Mouse (Mus musculus): ENCODE measurements around the gene Ecm1.
A peak's percentile ranks its signal among the peaks of the same experiment; 100 is the strongest.

The Ecm1 gene

DNA sequence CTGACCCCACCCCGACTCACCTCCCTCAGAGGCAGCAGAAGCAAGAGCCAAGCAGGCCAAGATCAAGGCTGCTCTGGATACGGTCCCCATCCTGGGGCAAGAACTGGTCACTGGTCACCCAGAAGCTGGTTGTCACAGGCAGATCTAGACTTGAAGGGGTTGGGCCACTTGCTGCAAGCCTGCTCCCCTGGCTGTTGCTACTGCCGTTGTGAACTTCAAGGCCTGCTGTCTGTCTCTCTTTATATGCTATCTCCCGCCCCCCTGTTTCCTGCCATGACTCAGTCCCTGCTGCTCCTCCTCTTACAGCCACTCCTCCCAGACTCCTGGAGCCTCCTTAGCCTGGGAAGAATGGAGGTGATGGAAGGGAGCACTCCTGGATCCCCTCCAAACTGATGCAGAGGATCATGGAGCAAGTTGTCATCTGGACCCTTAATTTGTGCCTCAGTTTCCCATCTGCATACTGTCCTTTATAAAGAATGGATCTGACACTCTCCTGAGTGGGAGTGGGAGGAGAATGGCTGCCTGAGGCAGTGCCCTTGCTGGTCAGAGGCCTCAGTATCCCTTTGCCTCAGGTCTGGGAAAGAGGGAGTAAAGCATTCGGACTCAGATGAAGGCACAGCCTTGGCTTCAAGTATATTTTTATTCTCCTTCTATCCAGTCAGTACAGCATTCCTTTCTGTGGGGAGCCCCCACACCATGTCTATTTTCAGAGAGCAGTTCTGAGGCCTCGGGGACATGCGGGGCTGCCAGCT, at the start of gene Ecm1:
Gene Ecm1, minus strand, starts transcription at position 217 of the 752 bp plus-strand sequence.
- DNase-seq (ENCODE audit: low spot score) = peak; percentile 19

DNA sequence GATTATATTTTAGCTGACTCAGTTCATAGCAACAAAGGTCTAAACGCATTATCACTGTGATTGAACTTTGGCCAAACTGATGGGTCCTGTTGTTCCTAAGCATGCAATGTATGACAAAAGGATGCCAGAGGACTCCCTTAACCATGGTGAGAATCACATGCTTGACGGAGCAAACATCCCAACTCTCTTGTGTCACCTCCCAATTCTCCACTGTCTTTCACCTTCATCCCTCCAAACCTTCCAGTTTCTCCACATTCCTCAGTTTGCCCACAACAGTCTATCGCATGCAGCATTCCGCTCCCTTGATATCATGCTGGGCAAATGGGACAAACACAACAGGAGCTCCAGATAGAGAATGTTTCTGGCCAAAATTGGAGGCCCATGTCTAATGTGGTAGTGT, 46.1 kb upstream of the Ecm1 start:
- no peak for DNase-seq (ENCODE audit: low spot score)

GRCm38 (mm10) chr3:95771985-95772384, 32.6 kb upstream of the Ecm1 start:
- no peak for DNase-seq (ENCODE audit: low spot score)

DNA sequence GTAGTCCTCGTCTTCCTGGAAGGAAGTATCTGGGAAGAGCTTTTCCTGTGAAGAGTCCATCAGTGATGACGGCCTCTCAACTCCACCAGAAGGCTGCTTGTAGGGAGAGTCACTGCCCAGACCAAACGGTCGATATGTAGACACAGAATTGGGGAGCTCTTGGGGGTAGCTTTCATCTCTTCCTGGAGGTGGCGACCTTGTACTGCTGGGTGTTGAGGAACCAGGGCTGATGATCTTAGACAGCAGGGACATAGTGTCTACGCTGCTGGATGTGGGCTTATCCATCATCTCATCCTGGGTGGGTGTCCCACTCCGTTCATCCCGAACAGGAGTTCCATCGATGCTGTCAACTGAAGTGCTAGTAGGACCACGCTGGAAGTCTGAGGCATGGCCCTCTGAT, 26.2 kb upstream of the Ecm1 start:
- no peak for DNase-seq (ENCODE audit: low spot score)

DNA sequence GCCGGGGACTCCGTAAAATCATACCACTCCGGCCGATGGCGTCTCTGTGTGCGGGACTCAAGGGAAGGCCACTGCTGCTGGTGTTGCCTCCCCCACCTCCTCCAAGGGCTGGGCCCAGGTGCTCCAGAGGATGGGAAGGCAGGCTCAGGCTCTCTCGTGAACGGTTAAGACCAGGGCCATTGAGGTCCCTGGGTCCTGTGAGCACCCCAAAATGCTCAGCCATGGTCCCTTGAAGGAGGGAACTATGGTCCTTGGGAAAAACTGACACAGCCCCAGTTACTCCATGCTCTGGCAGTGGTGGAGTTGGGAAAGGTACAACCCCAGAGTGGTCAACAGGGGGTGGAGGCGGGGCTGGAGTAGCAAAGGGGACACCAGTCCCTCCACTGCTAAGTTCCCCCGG, 24.4 kb upstream of the Ecm1 start:
- no peak for DNase-seq (ENCODE audit: low spot score)

- DNase-seq (ENCODE audit: low spot score) = no peak
Measured at GRCm38 (mm10) chr3:95762961-95763360, 23.6 kb upstream of the Ecm1 start.

- DNase-seq (ENCODE audit: low spot score) = no peak
Measured at GRCm38 (mm10) chr3:95761771-95762170, 22.4 kb upstream of the Ecm1 start.

- no peak for DNase-seq (ENCODE audit: low spot score)
Measured at GRCm38 (mm10) chr3:95760656-95761055, 21.3 kb upstream of the Ecm1 start.

- DNase-seq (ENCODE audit: low spot score) = no peak
Measured at GRCm38 (mm10) chr3:95760106-95760505, 20.7 kb upstream of the Ecm1 start, which contains the start of gene Tars2. Gene Tars2 (minus strand): TSS chr3:95760206.

- DNase-seq (ENCODE audit: low spot score) = no peak
Measured at GRCm38 (mm10) chr3:95758467-95759218, 19.3 kb upstream of the Ecm1 start.

DNA sequence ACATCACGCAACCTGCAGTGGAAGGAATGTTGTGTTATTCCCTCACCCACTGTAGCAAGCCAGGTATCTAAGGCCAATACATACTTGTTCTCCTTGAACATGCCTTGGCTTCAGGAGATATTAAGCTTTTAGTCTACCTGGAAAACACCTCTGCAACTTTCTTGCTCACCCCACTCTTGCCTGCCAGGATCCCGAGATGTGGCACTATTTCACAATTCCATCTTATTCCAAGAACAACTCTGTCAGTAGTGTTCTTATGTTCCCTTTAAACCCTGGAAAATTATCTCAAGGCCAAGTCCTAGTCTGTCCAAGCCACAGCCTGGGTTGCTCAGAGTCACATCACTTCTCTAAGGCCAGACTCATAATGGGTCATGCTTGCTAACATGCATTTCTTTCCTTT, 17.4 kb upstream of the Ecm1 start:
- DNase-seq (ENCODE audit: low spot score) = no peak

DNA sequence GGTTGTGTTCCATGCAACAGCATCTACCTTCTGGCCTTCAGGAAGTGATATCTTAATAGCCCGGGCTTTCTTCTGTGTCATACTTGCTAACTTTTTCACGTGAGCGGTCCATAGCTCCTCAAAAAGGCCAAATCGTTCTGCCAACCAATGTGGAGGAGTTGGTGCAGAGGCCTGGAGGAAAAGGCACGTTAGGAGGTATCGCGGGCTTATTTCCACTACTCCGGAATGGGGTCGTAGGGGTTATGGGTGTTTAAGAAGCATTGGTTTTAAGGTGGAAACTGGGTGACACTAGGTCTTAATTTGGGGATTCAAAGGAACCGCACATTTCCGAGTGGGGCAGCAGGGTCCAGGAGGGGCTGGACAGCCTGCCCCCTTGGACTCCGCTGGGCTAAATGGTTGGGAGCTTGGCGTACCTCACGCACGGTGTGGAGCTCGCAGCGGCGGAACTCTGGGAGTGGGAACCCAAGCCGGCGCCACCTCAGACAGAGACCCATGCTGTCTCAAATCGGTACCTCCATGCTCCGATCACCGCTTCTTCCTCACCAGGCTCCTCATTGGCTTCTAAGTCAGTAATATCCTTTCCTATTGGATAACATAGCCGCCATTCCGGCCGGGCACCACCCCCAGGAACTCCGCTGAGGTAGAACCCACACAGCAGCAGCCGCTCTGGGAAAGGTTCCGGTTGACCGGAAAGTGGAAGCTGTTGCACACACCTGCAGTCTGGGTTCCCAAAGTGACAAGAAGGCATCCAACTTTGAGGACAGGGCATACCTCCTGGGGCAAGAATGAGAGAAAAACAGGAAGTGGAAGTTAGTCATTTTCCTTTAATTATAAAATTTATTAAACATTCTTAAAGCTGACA, 15.2 kb upstream of the Ecm1 start:
- DNase-seq (ENCODE audit: low spot score) = peak; percentile 93

- DNase-seq (ENCODE audit: low spot score) = no peak
Measured at GRCm38 (mm10) chr3:95752935-95753334, 13.6 kb upstream of the Ecm1 start.

GRCm38 (mm10) chr3:95740406-95740805, 1.0 kb upstream of the Ecm1 start:
- peak; percentile 14 for DNase-seq (ENCODE audit: low spot score)

GRCm38 (mm10) chr3:95735071-95735670, 4.2 kb downstream of the Ecm1 start:
- DNase-seq (ENCODE audit: low spot score) = no peak

- DNase-seq (ENCODE audit: low spot score) = no peak
Measured at GRCm38 (mm10) chr3:95734092-95734702, 5.2 kb downstream of the Ecm1 start.

DNA sequence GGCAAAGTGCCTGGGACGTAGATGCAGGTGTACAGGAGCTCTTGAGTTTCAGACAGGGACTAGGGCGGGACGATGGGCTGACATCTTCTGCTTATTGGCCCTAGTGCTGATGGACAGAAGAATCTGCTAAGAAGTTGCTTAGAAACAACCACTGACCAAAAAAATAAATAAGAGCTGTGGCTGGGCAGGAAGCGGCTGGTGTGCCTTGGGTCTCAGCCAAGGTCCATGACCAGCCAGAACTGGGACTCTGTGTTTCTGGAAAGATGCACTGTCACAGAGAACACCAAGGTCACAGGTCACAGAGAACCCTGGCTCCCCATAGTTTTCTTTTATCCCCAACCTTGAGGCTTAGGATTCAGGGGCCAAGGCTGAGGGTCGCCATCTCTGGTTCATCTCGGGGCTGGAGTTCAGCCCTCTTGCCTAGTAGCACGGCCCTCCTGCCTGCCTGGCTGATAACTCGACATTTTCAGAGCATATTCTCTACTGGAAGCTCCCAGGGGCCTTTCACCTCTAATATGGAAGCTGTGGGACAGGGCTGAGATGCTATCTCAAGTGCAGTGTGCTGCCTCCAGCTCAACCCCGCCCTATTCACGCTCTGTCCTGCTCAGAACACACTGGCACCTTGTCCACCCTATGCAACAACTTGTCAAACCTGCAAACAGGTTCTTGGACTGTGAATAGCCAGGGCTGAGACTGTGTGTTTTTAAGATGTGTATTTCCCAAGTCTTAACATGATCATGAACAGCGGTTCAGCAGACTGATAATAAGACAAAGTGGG, 6.4 kb downstream of the Ecm1 start:
- DNase-seq (ENCODE audit: low spot score) = no peak

DNA sequence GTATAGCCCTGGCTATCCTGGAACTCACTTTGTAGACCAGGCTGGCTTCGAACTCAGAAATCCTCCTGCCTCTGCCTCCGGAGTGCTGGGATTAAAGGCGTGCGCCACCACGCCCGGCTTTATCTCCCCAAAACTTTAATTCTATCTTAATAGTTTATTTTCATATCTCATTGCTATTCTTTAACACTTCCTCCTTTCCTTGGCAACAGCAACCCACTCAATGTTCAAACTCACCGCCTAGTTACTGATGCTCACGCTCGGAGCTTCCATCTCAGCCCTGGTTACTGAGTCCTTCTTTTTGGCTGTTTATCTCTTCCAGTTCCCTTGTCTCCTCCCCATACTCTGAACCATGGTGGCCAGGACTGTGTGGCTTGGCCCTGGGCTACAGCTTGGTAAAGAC, 7.1 kb downstream of the Ecm1 start:
- DNase-seq (ENCODE audit: low spot score) = no peak

DNA sequence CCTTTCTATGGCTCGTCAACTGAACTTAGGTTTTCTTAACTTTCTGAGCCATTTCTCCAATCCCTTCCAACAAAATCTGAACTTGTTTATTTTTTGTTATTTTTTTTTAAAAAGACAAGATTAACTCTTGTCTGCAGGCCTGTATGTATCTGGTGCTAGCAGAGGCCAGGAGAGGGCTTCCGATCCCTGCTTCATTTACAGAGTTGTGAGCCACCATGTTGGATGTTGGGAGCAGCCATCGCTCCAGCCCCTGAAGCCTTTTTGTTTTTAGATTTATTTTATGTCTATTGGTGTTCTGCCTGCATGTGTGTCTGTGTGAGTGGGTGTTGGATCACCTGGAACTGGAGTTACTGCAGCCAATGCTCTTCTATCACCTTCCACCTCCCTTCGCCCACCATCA, 7.6 kb downstream of the Ecm1 start:
- no peak for DNase-seq (ENCODE audit: low spot score)

GRCm38 (mm10) chr3:95730431-95730830, 8.9 kb downstream of the Ecm1 start:
- peak; percentile 50 for DNase-seq (ENCODE audit: low spot score)

DNA sequence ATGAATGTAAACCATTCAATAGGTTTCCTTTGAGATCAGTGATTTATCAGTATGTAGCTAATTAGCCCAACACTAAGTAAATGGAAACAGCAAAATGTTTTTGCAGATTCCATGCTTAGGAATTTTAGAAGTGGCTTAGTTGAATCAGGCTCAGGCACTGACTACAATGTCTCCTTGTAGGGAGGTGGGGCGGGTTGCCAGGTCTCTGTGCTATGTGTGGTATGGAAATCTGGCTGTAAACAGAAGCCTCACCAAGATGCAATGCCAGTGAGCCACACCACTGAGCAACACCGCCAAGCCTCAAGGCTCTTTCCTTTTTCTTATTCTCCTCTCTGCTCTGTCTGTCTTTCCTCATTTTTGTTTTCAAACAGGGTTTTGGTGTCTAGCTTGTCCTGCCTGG, 10.5 kb downstream of the Ecm1 start:
- no peak for DNase-seq (ENCODE audit: low spot score)
